Mouse (Mus musculus) splenic B cell, adult 2 months (primary cell): ENCODE data around the gene Npcd.

ENCODE experiments used
- DNase-seq: peaks from one replicate; pipeline ENCODE4 v3.0.0-alpha.2; 2011; ENCODE audit warnings: low read depth, low spot score
- H3K27me3 ChIP-seq: 2 replicates; pipeline ENCODE4 v1.6.1; 2012; ENCODE audit warnings: mild to moderate bottlenecking, low read length, moderate library complexity, mixed read lengths; ENCODE audit not compliant: control insufficient read depth, poor library complexity, insufficient read depth, severe bottlenecking
- H3K36me3 ChIP-seq: 2 replicates; pipeline ENCODE4 v1.6.1; 2012; ENCODE audit warnings: mild to moderate bottlenecking, low read length, moderate library complexity, mixed read lengths; ENCODE audit not compliant: control insufficient read depth, poor library complexity, insufficient read depth, severe bottlenecking

The Npcd gene

DNA sequence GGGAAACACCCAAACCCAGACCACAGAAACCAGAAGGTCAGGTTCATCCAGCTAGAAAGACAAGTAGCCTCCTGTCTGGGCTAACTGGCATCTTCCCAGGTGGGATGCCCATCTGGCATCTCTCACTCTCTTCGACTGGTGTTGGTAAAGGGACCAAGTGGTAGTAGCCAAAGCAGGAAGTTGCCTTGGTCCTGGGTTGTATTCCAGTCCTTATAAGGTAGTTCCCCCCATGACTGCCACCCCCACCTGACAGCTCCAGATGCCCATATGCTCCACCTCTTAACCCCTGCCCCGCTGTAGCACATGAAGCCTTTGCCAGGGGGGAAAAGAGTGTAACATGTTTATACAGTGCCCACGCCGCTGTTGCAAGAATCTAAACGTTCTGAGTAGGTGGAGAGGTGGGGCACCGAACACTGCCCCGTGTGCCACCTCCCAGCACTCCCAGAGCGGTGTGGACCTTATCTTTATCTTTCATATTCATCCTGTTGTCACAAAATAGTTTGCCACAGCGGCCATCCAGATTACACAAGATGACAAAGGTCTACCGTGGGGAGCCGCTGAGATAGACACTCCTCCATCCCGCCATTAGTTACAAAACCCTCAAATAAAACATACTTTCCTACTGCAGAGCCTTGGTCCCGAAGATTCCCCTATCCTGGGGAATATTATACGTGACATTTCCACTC is 92.7 kb downstream of the Npcd start:
- no peaks in the 10 kb centered on the region for H3K27me3 ChIP-seq
- H3K36me3 ChIP-seq: peaks cover 7% of the 10 kb centered on the region
- peak; percentile 84 for DNase-seq

DNA sequence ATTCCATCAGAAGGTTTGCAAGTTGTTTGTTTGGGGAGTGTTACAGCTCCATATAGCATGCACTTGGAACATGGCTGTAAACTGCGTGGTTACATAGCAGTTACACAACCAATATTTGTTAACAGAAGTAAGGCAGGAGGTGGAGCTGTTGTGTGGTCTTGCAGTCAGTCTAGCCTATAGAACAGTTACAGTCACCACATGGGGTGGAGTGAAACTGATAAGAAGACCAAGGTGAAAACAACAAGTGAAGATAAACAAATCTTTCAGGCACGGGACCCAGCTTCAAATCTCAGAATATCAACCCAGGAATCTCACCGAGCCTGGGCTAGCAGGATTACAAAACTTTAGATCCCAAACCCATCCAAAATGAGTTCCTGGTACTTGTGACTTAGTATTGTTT is 93.3 kb downstream of the Npcd start:
- DNase-seq: peak; percentile 42

More for the DNA sequence above, 93.3 kb downstream of the Npcd start:
- no peaks in the 10 kb centered on the region for H3K27me3 ChIP-seq
- H3K36me3 ChIP-seq: peaks cover 9% of the 10 kb centered on the region
